Mouse (Mus musculus): ENCODE measurements around the gene Romo1. TPM values are rescaled to one million over a fixed set of nuclear protein-coding genes. Genes with fewer than 3 reads are reported as not detected.
"Not testable (repeated sequence)": the region's sequence is repeated elsewhere in the genome, so short reads cannot be mapped to it uniquely, and the experiment has no call there.

Romo1 gene
- 203 and 218 TPM in 2 replicates for polyA plus RNA-seq (2012; rRNA removed)

- Histone ChIP-seq H3K4me3 (replicated peaks; ENCODE audit: extremely low read depth, low read depth, low read length) (peak within 1 kb of the TSS; percentile 79), H3K4me1 (ENCODE audit: control insufficient read depth, insufficient read depth, low read length) (peaks cover 7% of the 10 kb centered on the region)
- 0% methylated on average over 70 of the region's 70 CpGs for WGBS
- peak; percentile 90 for DNase-seq
- TF ChIP-seq CTCF (IDR thresholded peaks at IDR 0.05; ENCODE audit: insufficient read depth, low read length): 0 out of 2 replicates have a peak, but pooled peaks have one; percentile 4
- peak; percentile 86 for TF ChIP-seq POLR2A (IDR thresholded peaks at IDR 0.05; ENCODE audit: borderline replicate concordance, extremely low read depth, low read depth, low read length)
Observed at GRCm38 (mm10) chr2:156143953-156144724, at the start of gene Romo1, which contains the start of gene Nfs1. Romo1 (plus strand) TSS chr2:156144039. Nfs1 (minus strand) TSS chr2:156144186.

GRCm38 (mm10) chr2:156110627-156111357 lies 33.0 kb upstream of the Romo1 start:
- H3K4me1 ChIP-seq (ENCODE audit: control insufficient read depth, insufficient read depth, low read length): peaks cover 6% of the 10 kb centered on the region
- WGBS: under 1% methylated on average over 16 of the region's 16 CpGs
- peak overlapping the region; percentile 98 for H3K4me3 ChIP-seq (replicated peaks; ENCODE audit: extremely low read depth, low read depth, low read length)
- TF ChIP-seq CTCF (IDR thresholded peaks at IDR 0.05; ENCODE audit: insufficient read depth, low read length) (no peak), POLR2A (IDR thresholded peaks at IDR 0.05; ENCODE audit: borderline replicate concordance, extremely low read depth, low read depth, low read length) (no peak)
- DNase-seq: peak; percentile 21

- under 1% methylated on average over 70 of the region's 74 CpGs for WGBS
- DNase-seq: peak; percentile 95
- TF ChIP-seq POLR2A (IDR thresholded peaks at IDR 0.05; ENCODE audit: borderline replicate concordance, extremely low read depth, low read depth, low read length) (peak; percentile 76), CTCF (IDR thresholded peaks at IDR 0.05; ENCODE audit: insufficient read depth, low read length) (no peak)
- Histone ChIP-seq H3K4me1 (ENCODE audit: control insufficient read depth, insufficient read depth, low read length) (peaks cover 6% of the 10 kb centered on the region), H3K4me3 (replicated peaks; ENCODE audit: extremely low read depth, low read depth, low read length) (peak within 1 kb of the TSS; percentile 98)
Observed at GRCm38 (mm10) chr2:156111358-156112079, 32.3 kb upstream of the Romo1 start, which contains the start of the genes Cpne1 and Rbm12. Cpne1 (minus strand) TSS chr2:156111965. Rbm12 (minus strand) TSS chr2:156111978.

- H3K4me3 ChIP-seq (replicated peaks; ENCODE audit: extremely low read depth, low read depth, low read length): peak overlapping the region; percentile 98
- H3K4me1 ChIP-seq (ENCODE audit: control insufficient read depth, insufficient read depth, low read length); DNase-seq: not testable (repeated sequence)
- 18% methylated on average over 5 of the region's 5 CpGs for WGBS
Observed at GRCm38 (mm10) chr2:156112080-156112423, 31.8 kb upstream of the Romo1 start.

GRCm38 (mm10) chr2:156119566-156119965 lies 24.3 kb upstream of the Romo1 start:
- H3K4me3 ChIP-seq (replicated peaks; ENCODE audit: extremely low read depth, low read depth, low read length): no peak overlapping the region
- no peaks in the 10 kb centered on the region for H3K4me1 ChIP-seq (ENCODE audit: control insufficient read depth, insufficient read depth, low read length)
- no peak for DNase-seq
- TF ChIP-seq CTCF (IDR thresholded peaks at IDR 0.05; ENCODE audit: insufficient read depth, low read length): no peak
- TF ChIP-seq POLR2A (IDR thresholded peaks at IDR 0.05; ENCODE audit: borderline replicate concordance, extremely low read depth, low read depth, low read length): no peak

GRCm38 (mm10) chr2:156123731-156124130 lies 20.1 kb upstream of the Romo1 start:
- TF ChIP-seq CTCF (IDR thresholded peaks at IDR 0.05; ENCODE audit: insufficient read depth, low read length) (no peak), POLR2A (IDR thresholded peaks at IDR 0.05; ENCODE audit: borderline replicate concordance, extremely low read depth, low read depth, low read length) (no peak)
- Histone ChIP-seq H3K4me1 (ENCODE audit: control insufficient read depth, insufficient read depth, low read length) (no peaks in the 10 kb centered on the region), H3K4me3 (replicated peaks; ENCODE audit: extremely low read depth, low read depth, low read length) (no peak overlapping the region)
- WGBS: 92% methylated on average over 5 of the region's 5 CpGs
- no peak for DNase-seq

- TF ChIP-seq POLR2A (IDR thresholded peaks at IDR 0.05; ENCODE audit: borderline replicate concordance, extremely low read depth, low read depth, low read length) (no peak), CTCF (IDR thresholded peaks at IDR 0.05; ENCODE audit: insufficient read depth, low read length) (no peak)
- Histone ChIP-seq H3K4me1 (ENCODE audit: control insufficient read depth, insufficient read depth, low read length) (no peaks in the 10 kb centered on the region), H3K4me3 (replicated peaks; ENCODE audit: extremely low read depth, low read depth, low read length) (no peak within 1 kb of the TSS)
- 93% methylated on average over 5 of the region's 5 CpGs for WGBS
- no peak for DNase-seq
Observed at GRCm38 (mm10) chr2:156126992-156127391, 16.8 kb upstream of the Romo1 start, which contains the start of gene Gm28036. Gm28036 (minus strand) TSS chr2:156127092.

- no peak for TF ChIP-seq POLR2A (IDR thresholded peaks at IDR 0.05; ENCODE audit: borderline replicate concordance, extremely low read depth, low read depth, low read length)
- no peak for TF ChIP-seq CTCF (IDR thresholded peaks at IDR 0.05; ENCODE audit: insufficient read depth, low read length)
- DNase-seq: no peak
- H3K4me1 ChIP-seq (ENCODE audit: control insufficient read depth, insufficient read depth, low read length): no peaks in the 10 kb centered on the region
- 69% methylated on average over 5 of the region's 5 CpGs for WGBS
- no peak overlapping the region for H3K4me3 ChIP-seq (replicated peaks; ENCODE audit: extremely low read depth, low read depth, low read length)
Observed at GRCm38 (mm10) chr2:156134161-156134560, 9.7 kb upstream of the Romo1 start.

GRCm38 (mm10) chr2:156135695-156136094 lies 8.1 kb upstream of the Romo1 start:
- 88% methylated on average over 6 of the region's 6 CpGs for WGBS
- TF ChIP-seq CTCF (IDR thresholded peaks at IDR 0.05; ENCODE audit: insufficient read depth, low read length) (peak; percentile 27; the same call in 1 of the 2 replicates), POLR2A (IDR thresholded peaks at IDR 0.05; ENCODE audit: borderline replicate concordance, extremely low read depth, low read depth, low read length) (no peak)
- DNase-seq: no peak
- Histone ChIP-seq H3K4me1 (ENCODE audit: control insufficient read depth, insufficient read depth, low read length) (no peaks in the 10 kb centered on the region), H3K4me3 (replicated peaks; ENCODE audit: extremely low read depth, low read depth, low read length) (no peak overlapping the region)
